Mouse (Mus musculus) ES-Bruce4 (cell line): ENCODE measurements around the gene Hnrnpa3. TPM values are rescaled to one million over a fixed set of nuclear protein-coding genes. Genes with fewer than 3 reads are reported as not detected.

Source experiments
- H3K27ac ChIP-seq: 2 replicates; pipeline ENCODE4 v1.5.1; 2012; ENCODE audit warnings: low read length, inconsistent platforms; ENCODE audit not compliant: insufficient read depth
- H3K27me3 ChIP-seq: 2 replicates; pipeline ENCODE4 v1.6.1; 2012; ENCODE audit warnings: mild to moderate bottlenecking, low read length, inconsistent platforms; ENCODE audit not compliant: control insufficient read depth, poor library complexity, insufficient read depth, severe bottlenecking
- H3K36me3 ChIP-seq: 2 replicates; pipeline ENCODE4 v1.6.1; 2012; ENCODE audit warnings: inconsistent platforms, mild to moderate bottlenecking, low read length, moderate library complexity; ENCODE audit not compliant: control insufficient read depth, poor library complexity, insufficient read depth, severe bottlenecking
- H3K4me1 ChIP-seq: one replicate; pipeline ENCODE4 v1.8.1; 2011; ENCODE audit warnings: low read length; ENCODE audit not compliant: control insufficient read depth, insufficient read depth
- H3K4me3 ChIP-seq: 2 replicates; pipeline ENCODE4 v1.5.1; 2011; ENCODE audit warnings: low read depth, mild to moderate bottlenecking, low read length
- H3K9ac ChIP-seq: 2 replicates; pipeline ENCODE4 v1.6.1; 2012; ENCODE audit warnings: low read depth, mild to moderate bottlenecking, inconsistent platforms; ENCODE audit not compliant: poor library complexity, severe bottlenecking
- H3K9me3 ChIP-seq: replicated peaks from 2 replicates; pipeline ENCODE4 v1.6.1; 2012; ENCODE audit warnings: mild to moderate bottlenecking, low read length, inconsistent platforms; ENCODE audit not compliant: control insufficient read depth, poor library complexity, insufficient read depth, severe bottlenecking
- CTCF ChIP-seq: IDR thresholded peaks from one replicate; pipeline ENCODE4 v1.8.1; 2011; ENCODE audit warnings: low read depth, low read length
- EP300 ChIP-seq: IDR thresholded peaks from 2 replicates; pipeline ENCODE4 v1.6.1; 2011; ENCODE audit warnings: low read depth, low read length; ENCODE audit not compliant: insufficient read depth
- POLR2A ChIP-seq: IDR thresholded peaks from one replicate; pipeline ENCODE4 v1.8.1; 2011; ENCODE audit warnings: low read length; ENCODE audit not compliant: insufficient read depth
- polyA plus RNA-seq: library from polyadenylated mRNA; stranded (reverse); fragments of >200 nt; gene quantifications from 2 replicates; pipeline ENCODE4 v1.2.4, GENCODE M21; 2011; ENCODE audit warnings: low read depth; ENCODE audit not compliant: missing spikeins, insufficient read depth, insufficient read length

The Hnrnpa3 gene
- polyA plus RNA-seq, 1 experiment, result 839 TPM

GRCm38 (mm10) chr2:75695676-75696350 lies 36.8 kb downstream of the Hnrnpa3 start:
- H3K27me3 ChIP-seq, result no peaks in the 10 kb centered on the region
- peak overlapping the region; percentile 41; the same call in 1 of the 2 replicates for H3K27ac ChIP-seq
- H3K4me1 ChIP-seq, result peaks cover 14% of the 10 kb centered on the region
- no peak overlapping the region for H3K9ac ChIP-seq
- H3K9me3 ChIP-seq, result no peaks in the 10 kb centered on the region
- TF ChIP-seq EP300 (no peak), POLR2A (no peak), CTCF (no peak)
- H3K36me3 ChIP-seq, result peaks cover 5% of the 10 kb centered on the region; the same call in 1 of the 2 replicates
- no peak overlapping the region for H3K4me3 ChIP-seq

GRCm38 (mm10) chr2:75696371-75696770 lies 37.3 kb downstream of the Hnrnpa3 start:
- Histone ChIP-seq H3K9ac (no peak overlapping the region), H3K27me3 (no peaks in the 10 kb centered on the region), H3K4me3 (no peak overlapping the region), H3K36me3 (peaks cover 5% of the 10 kb centered on the region; the same call in 1 of the 2 replicates), H3K4me1 (peaks cover 14% of the 10 kb centered on the region), H3K27ac (peak overlapping the region; percentile 41; the same call in 1 of the 2 replicates), H3K9me3 (no peaks in the 10 kb centered on the region)
- TF ChIP-seq EP300 (no peak), POLR2A (no peak), CTCF (no peak)

- Histone ChIP-seq H3K4me1 (peaks cover 12% of the 10 kb centered on the region), H3K9me3 (no peaks in the 10 kb centered on the region), H3K27me3 (no peaks in the 10 kb centered on the region), H3K36me3 (peaks cover 5% of the 10 kb centered on the region; the same call in 1 of the 2 replicates), H3K4me3 (no peak overlapping the region), H3K9ac (no peak overlapping the region), H3K27ac (no peak overlapping the region)
- TF ChIP-seq EP300, result 0 out of 2 replicates have a peak, but pooled peaks have one; percentile 52
- TF ChIP-seq POLR2A, result no peak
Measured at GRCm38 (mm10) chr2:75697222-75697621, 38.2 kb downstream of the Hnrnpa3 start.

GRCm38 (mm10) chr2:75698007-75698406 lies 38.9 kb downstream of the Hnrnpa3 start:
- Histone ChIP-seq H3K9me3 (no peaks in the 10 kb centered on the region), H3K27me3 (no peaks in the 10 kb centered on the region), H3K4me3 (no peak overlapping the region), H3K4me1 (peaks cover 10% of the 10 kb centered on the region), H3K36me3 (peaks cover 5% of the 10 kb centered on the region; the same call in 1 of the 2 replicates), H3K27ac (peak overlapping the region; percentile 9; the same call in 1 of the 2 replicates), H3K9ac (no peak overlapping the region; the same call in 1 of the 2 replicates)
- TF ChIP-seq POLR2A (no peak), EP300 (no peak), CTCF (no peak)

- Histone ChIP-seq H3K4me3 (no peak overlapping the region), H3K9me3 (no peaks in the 10 kb centered on the region), H3K9ac (no peak overlapping the region; the same call in 1 of the 2 replicates), H3K36me3 (peaks cover 5% of the 10 kb centered on the region; the same call in 1 of the 2 replicates), H3K27me3 (no peaks in the 10 kb centered on the region), H3K4me1 (peaks cover 10% of the 10 kb centered on the region), H3K27ac (no peak overlapping the region; the same call in 1 of the 2 replicates)
- TF ChIP-seq POLR2A (no peak), CTCF (no peak), EP300 (no peak)
Measured at GRCm38 (mm10) chr2:75698874-75699273, 39.8 kb downstream of the Hnrnpa3 start.

GRCm38 (mm10) chr2:75700543-75700942 lies 41.5 kb downstream of the Hnrnpa3 start:
- Histone ChIP-seq H3K9ac (no peak overlapping the region), H3K9me3 (no peaks in the 10 kb centered on the region), H3K27ac (no peak overlapping the region), H3K27me3 (no peaks in the 10 kb centered on the region), H3K4me1 (peaks cover 9% of the 10 kb centered on the region), H3K4me3 (no peak overlapping the region), H3K36me3 (peaks cover 5% of the 10 kb centered on the region; the same call in 1 of the 2 replicates)
- TF ChIP-seq POLR2A (no peak), EP300 (no peak), CTCF (no peak)
